Mouse (Mus musculus) cerebellum, postnatal 14 days (tissue): ENCODE results near the gene Cd300lf.
A peak's percentile ranks its signal among the peaks of the same experiment; 100 is the strongest.

Source experiments
- DNase-seq, 2 experiments: peaks; one replicate each; pipeline ENCODE4 v3.0.0; 2021; ENCODE audit warnings: mixed read lengths in 2 of 2

Gene Cd300lf

GRCm38 (mm10) chr11:115075407-115075806 is 58.4 kb downstream of the Cd300lf start:
- DNase-seq, result no peak

GRCm38 (mm10) chr11:115073002-115073401 is 60.8 kb downstream of the Cd300lf start:
- no peak for DNase-seq

- no peak for DNase-seq
Measured at GRCm38 (mm10) chr11:115071631-115072294, 62.0 kb downstream of the Cd300lf start.

GRCm38 (mm10) chr11:115071015-115071551 is 62.7 kb downstream of the Cd300lf start:
- peak; percentile 48 to 56 for DNase-seq

- DNase-seq, result no peak
Measured at GRCm38 (mm10) chr11:115066768-115067167, 67.0 kb downstream of the Cd300lf start.
